Mouse (Mus musculus) hindbrain, embryonic 15.5 days (tissue): ENCODE results near the gene 1810055G02Rik. TPM values are rescaled to one million over a fixed set of nuclear protein-coding genes. Genes with fewer than 3 reads are reported as not detected.

Experiments
- ATAC-seq: fragments of 200-750 bp; cut with Nextera tagmentation; 2 replicates; pipeline ENCODE4 v1.8.0; 2017; ENCODE audit warnings: low read depth, moderate number of reproducible peaks, moderate TSS enrichment; ENCODE audit not compliant: low FRiP score
- H3K27ac ChIP-seq: fragments of 300-500 bp; sonication (generic); replicated peaks from 2 replicates; pipeline ENCODE4 v1.5.1; 2015; ENCODE audit warnings: mild to moderate bottlenecking, inconsistent platforms
- H3K27me3 ChIP-seq: fragments of 300-500 bp; sonication (generic); 2 replicates; pipeline ENCODE4 v1.6.1; 2015; ENCODE audit warnings: control low read depth, inconsistent platforms
- H3K36me3 ChIP-seq: fragments of 300-500 bp; sonication (generic); 2 replicates; pipeline ENCODE4 v1.6.1; 2015; ENCODE audit warnings: control low read depth, inconsistent platforms
- H3K4me1 ChIP-seq: fragments of 300-500 bp; sonication (generic); replicated peaks from 2 replicates; pipeline ENCODE4 v1.6.1; 2015; ENCODE audit warnings: control low read depth, inconsistent platforms
- H3K4me2 ChIP-seq: fragments of 300-500 bp; sonication (generic); 2 replicates; pipeline ENCODE4 v1.6.1; 2015; ENCODE audit warnings: moderate library complexity, mild to moderate bottlenecking, inconsistent platforms
- H3K4me3 ChIP-seq: fragments of 300-500 bp; sonication (generic); 2 replicates; pipeline ENCODE4 v1.5.1; 2015; ENCODE audit warnings: mild to moderate bottlenecking, inconsistent platforms
- H3K9ac ChIP-seq: fragments of 300-500 bp; sonication (generic); 2 replicates; pipeline ENCODE4 v1.6.1; 2015; ENCODE audit warnings: inconsistent platforms
- H3K9me3 ChIP-seq: fragments of 300-500 bp; sonication (generic); 2 replicates; pipeline ENCODE4 v1.6.1; 2016; ENCODE audit warnings: control low read depth, inconsistent platforms
- WGBS: fragments of 180-500 bp; shearing (Covaris S2); methylation state at CpG from one replicate; pipeline ENCODE4 v1.1.7; 2015; 5-methylcytosine and 5-hydroxymethylcytosine counted together
- polyA plus RNA-seq: library from polyadenylated mRNA; unstranded; fragments of >200 nt; fragmentation: Nextera tagmentation; extraction: Ambion mirVana; gene quantifications from 2 replicates; pipeline ENCODE4 v1.2.1, GENCODE M21; 2015

The 1810055G02Rik gene
- polyA plus RNA-seq, 1 experiment from 2014 or later = 41.4 TPM

DNA sequence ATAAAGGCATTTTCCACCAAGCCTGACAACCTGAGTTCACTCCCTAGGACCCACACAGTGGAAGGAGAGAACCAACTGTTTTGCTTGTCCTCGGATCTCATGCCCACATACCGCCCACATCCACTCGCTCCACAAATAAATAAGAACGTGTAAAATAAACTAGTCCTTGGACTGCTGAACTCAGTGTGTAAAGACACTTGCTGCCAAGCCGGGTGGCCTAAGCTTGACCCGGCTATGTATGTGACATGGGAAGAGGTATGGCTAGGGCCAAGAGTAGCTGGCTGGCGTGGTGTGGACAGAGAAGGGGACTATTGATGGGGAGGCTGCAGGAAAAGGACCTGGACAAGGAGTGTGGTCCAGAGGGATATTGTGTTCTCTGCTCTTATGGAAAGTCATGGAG lies 10.1 kb upstream of the 1810055G02Rik start:
- H3K4me2 ChIP-seq = no peak overlapping the region
- no peak for ATAC-seq
- 87% methylated on average over 7 of the region's 7 CpGs for WGBS
- H3K9me3 ChIP-seq = no peaks in the 10 kb centered on the region
- H3K9ac ChIP-seq = no peak overlapping the region
- H3K4me3 ChIP-seq = no peak overlapping the region
- no peak overlapping the region for H3K27ac ChIP-seq
- no peaks in the 10 kb centered on the region for H3K36me3 ChIP-seq
- no peaks in the 10 kb centered on the region for H3K27me3 ChIP-seq
- no peaks in the 10 kb centered on the region for H3K4me1 ChIP-seq

DNA sequence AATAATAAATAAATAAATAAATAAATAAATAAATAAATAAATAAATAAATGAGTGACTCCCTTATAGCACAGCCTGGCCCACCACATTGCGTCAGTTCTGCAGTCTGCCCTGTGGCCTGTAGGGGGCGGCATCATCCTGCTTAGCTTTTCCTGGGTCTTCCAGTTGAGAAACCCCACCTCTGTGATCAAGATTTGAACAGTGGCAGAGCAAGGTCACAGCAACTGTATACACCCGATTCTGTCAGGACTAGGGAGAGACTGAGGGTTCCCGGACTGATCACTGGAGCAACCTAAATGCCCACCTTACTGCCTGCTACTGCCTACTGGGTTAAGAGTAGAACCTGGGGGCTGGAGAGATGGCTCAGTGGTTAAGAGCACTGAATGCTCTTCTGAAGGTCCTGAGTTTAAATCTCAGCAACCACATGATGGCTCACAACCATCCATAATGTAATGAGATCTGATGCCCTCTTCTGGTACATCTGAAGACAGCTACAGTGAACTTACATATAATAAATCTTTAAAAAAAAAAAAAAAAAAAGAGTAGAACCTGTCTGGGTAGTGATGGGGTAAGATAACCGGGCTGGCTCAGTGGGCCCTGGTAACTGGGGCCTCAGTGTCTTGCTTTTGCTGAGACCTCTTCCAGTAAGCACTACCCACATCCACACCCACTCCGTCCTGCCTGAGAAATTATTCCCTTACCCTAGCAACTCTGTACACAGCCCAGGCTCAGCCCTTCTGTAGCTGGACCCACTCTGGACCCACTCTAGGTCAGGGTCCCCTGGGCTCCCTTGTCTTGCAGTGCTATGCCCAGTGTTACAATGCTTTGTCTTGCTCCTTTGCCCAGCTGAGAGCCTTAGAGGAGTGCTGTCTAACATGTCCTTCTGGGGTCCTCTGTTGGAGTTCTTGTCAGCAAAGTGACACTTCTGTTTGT lies 8.3 kb upstream of the 1810055G02Rik start:
- Histone ChIP-seq H3K36me3 (no peaks in the 10 kb centered on the region), H3K4me1 (no peaks in the 10 kb centered on the region), H3K27ac (no peak overlapping the region), H3K9ac (no peak overlapping the region), H3K4me3 (no peak overlapping the region), H3K27me3 (no peaks in the 10 kb centered on the region), H3K4me2 (no peak overlapping the region), H3K9me3 (no peaks in the 10 kb centered on the region)
- peak; percentile 54; the same call in 1 of the 2 replicates for ATAC-seq
- 36% methylated on average over 6 of the region's 6 CpGs for WGBS

DNA sequence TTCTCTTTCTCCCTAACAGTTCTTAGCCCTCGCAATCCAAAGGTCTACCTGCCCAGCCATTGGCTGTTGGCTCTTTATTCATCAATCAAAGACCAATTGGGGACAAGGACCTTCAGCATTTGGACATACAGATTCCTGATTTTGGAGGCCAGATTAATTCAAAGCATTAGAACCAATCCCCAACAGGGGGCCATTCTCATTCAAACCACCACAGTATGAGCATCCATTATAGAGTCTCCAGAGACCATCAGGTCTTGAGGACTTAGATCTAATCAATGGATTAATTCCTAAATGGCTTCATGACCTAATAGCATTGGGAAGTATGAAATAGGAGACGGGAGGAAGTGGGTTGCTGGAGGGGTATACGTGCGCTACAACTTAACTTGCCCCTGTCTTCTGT lies 5.6 kb upstream of the 1810055G02Rik start:
- H3K4me3 ChIP-seq = no peak overlapping the region
- H3K4me1 ChIP-seq = peaks cover 7% of the 10 kb centered on the region
- H3K27me3 ChIP-seq = no peaks in the 10 kb centered on the region
- no peak overlapping the region for H3K9ac ChIP-seq
- no peaks in the 10 kb centered on the region for H3K36me3 ChIP-seq
- H3K9me3 ChIP-seq = no peaks in the 10 kb centered on the region
- WGBS = 84% methylated on average over 4 of the region's 4 CpGs
- H3K27ac ChIP-seq = no peak overlapping the region
- no peak for ATAC-seq
- H3K4me2 ChIP-seq = no peak overlapping the region

DNA sequence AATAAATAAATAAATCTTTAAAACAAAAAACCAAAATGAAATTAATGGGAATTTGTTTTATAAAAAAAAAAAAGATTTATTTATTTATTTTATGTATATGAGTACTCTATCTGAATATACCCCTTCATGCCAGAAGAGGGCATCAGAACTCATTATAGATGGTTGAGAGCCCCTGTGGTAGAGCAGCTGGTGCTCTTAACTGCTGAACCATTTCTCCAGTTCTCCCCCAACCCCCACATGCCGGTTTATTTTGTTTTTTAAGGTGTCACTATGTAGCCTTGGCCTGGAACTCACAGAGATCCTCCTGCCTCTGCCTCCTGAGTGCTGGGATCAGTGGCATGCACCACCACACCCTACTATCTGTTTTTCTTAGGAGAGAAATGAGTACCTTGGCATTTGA lies 1.8 kb upstream of the 1810055G02Rik start:
- Histone ChIP-seq H3K27me3 (no peaks in the 10 kb centered on the region), H3K27ac (no peak overlapping the region), H3K9me3 (no peaks in the 10 kb centered on the region), H3K4me3 (no peak overlapping the region), H3K4me2 (no peak overlapping the region), H3K9ac (no peak overlapping the region), H3K4me1 (peaks cover 29% of the 10 kb centered on the region), H3K36me3 (no peaks in the 10 kb centered on the region)
- WGBS = 42% methylated on average over 1 of the region's 1 CpGs
- ATAC-seq = no peak

DNA sequence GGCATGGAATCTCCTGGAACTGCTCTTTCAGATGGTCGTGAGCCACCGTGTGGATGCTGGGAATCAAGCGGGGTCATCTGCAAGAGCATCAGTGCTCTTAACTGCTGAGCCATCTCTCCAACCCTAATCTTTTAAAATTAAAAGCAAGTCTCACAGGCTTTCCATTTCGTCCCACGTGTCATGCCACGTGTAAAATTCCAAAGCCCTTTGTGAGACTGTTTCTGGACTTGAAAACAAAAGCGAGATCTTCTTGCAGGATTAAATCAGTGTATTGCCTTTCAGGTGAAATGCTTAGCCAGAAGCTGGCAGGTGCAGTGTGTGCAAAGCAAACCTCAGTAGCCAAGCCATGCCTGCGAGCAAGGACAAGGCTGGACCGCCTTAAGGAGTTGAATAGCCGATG lies 540 bp upstream of the 1810055G02Rik start:
- Histone ChIP-seq H3K27me3 (no peaks in the 10 kb centered on the region), H3K36me3 (no peaks in the 10 kb centered on the region), H3K9me3 (no peaks in the 10 kb centered on the region), H3K4me1 (peaks cover 29% of the 10 kb centered on the region), H3K9ac (peak overlapping the region; percentile 90), H3K4me3 (peak overlapping the region; percentile 90), H3K27ac (peak overlapping the region; percentile 95), H3K4me2 (peak overlapping the region; percentile 68)
- ATAC-seq = no peak
- 35% methylated on average over 10 of the region's 10 CpGs for WGBS

DNA sequence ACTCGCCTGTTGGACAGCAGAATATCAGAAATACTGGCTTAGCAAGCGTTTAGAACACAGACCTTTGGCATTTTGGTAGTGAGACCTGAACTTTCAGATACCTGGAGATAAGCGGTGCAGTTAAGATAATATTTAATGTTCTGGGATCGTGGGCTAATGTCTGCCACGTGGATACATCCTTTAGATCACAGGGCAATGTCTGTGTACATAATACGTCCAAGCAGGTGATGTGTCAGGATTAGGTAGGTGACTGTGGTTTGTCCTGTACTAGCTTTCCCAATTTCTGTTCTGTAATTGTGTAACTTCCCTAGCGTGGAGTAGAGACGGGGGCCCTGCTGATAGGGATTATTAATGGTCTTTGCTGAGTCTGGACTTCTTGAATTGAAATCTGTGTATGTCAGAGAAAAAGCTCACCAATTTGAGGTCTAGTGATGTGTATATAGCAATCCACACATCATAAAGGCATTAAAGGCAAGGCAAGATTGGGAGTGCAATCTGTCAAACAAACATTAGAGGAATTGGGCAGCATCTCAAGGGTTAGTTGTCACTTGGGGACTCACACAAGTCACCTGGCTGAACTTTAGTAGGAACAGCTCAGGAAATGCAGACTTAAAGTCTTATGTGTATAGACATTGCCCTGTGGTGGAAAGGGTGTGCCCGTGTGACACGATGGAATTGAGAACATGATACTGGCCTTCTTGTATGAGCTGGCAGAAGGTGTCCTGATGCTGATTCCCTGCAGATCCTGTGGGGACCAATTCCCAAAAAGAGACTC lies 1.1 kb downstream of the 1810055G02Rik start:
- Histone ChIP-seq H3K27me3 (no peaks in the 10 kb centered on the region), H3K27ac (no peak overlapping the region), H3K9me3 (no peaks in the 10 kb centered on the region), H3K4me2 (peak overlapping the region; percentile 68), H3K4me1 (peaks cover 29% of the 10 kb centered on the region), H3K36me3 (no peaks in the 10 kb centered on the region), H3K4me3 (peak overlapping the region; percentile 90), H3K9ac (peak overlapping the region; percentile 90)
- 47% methylated on average over 10 of the region's 10 CpGs for WGBS
- ATAC-seq = no peak

DNA sequence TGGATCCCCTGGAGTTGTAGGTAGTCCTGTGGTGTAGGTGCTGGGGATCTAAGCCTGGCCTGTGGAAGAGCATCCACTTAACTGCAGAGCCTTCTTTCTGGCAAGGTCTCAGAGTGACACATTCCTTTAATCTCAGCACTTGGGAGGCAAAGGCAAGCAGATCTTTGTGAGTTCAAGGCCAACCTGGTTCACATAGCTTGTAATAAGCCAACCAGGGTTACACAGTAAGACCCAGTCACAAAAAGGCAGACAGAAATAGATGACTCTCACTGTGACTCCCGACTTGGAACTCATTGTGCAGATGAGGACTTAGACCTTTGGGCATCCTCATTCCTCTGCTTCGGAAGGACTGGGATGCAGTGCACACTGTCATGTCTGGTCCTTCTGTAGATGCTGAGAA lies 2.3 kb downstream of the 1810055G02Rik start:
- Histone ChIP-seq H3K9ac (no peak overlapping the region), H3K27me3 (no peaks in the 10 kb centered on the region), H3K4me2 (no peak overlapping the region), H3K9me3 (no peaks in the 10 kb centered on the region), H3K27ac (no peak overlapping the region), H3K4me3 (no peak overlapping the region), H3K4me1 (peaks cover 29% of the 10 kb centered on the region), H3K36me3 (peaks cover 4% of the 10 kb centered on the region; the same call in 1 of the 2 replicates)
- no peak for ATAC-seq
- WGBS = 85% methylated on average over 2 of the region's 2 CpGs

DNA sequence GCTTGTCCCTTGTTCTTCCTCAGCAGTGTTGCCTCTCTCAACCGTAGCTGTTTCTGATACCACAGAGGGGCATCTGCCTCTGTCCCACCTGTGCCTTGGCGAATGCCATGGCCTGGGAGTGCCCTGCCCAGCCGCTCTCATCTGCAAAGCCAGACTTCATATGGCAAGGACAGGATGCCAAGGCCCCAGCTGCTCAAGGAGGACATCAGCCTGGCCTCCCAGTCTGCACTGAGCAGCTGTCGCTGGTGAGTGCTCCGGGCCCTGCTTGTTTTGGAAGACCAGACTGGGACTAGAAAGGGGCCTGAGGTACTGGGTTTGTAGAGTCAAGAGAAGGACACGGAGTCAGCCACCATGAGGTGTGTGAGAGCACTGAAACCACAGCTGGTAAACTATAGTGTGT lies 6.3 kb downstream of the 1810055G02Rik start:
- Histone ChIP-seq H3K27me3 (no peaks in the 10 kb centered on the region), H3K4me2 (no peak overlapping the region), H3K4me1 (peaks cover 16% of the 10 kb centered on the region), H3K9me3 (no peaks in the 10 kb centered on the region), H3K27ac (no peak overlapping the region), H3K4me3 (no peak overlapping the region), H3K9ac (no peak overlapping the region), H3K36me3 (peaks cover 23% of the 10 kb centered on the region)
- WGBS = 87% methylated on average over 6 of the region's 6 CpGs
- no peak for ATAC-seq

DNA sequence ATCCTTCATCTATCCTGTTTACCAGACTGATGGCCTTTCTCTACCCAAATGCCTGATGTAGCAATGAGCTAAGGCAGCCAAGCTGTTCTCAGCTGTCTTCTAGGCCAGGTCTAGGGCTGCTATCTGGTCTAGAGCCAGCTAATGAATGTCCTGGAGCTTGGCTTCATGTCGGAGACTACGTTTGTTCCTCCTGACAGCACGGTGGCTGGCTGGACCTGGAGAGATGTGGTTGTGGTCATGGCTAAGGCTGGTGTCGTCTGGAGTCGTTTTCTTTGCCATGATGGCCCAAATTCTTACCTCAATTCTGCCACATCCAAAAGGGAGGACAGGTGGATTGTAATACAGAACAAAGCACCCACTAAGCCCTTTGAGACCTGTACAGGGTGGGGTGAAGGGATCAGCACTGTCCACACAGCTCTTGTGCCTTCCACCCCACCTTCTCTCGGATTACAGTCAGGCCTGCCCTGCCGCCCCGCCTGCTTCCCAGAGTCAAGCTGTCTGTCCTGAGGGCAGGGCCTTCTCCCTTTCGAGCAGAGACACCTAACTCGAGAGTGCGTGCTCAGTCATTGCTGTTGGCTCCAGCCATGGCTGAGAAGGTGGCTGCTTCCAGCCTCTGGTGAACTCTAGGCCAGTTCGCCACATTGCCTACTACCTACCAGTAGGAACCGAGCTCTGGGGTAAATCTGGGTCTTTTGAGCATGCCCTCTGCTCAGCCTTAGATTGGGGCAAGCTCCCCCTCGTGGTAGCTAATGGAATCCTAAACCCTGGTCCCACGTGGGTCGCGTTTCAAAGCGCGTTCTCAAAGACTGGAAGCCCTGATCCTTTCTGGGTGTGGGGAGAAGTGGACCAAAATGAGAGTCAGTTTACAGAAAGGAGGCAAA lies 10.6 kb downstream of the 1810055G02Rik start:
- peaks cover 8% of the 10 kb centered on the region for H3K4me1 ChIP-seq
- whole genome bisulfite sequencing = 42% methylated on average over 19 of the region's 19 CpGs
- peaks cover 23% of the 10 kb centered on the region for H3K36me3 ChIP-seq
- peak overlapping the region; percentile 36 for H3K4me3 ChIP-seq
- no peaks in the 10 kb centered on the region for H3K27me3 ChIP-seq
- H3K27ac ChIP-seq = no peak overlapping the region
- 0 out of 2 replicates have a peak overlapping the region, but pooled peaks have one; percentile 2 for H3K9ac ChIP-seq
- H3K9me3 ChIP-seq = no peaks in the 10 kb centered on the region
- ATAC-seq = peak; percentile 70
- H3K4me2 ChIP-seq = peak overlapping the region; percentile 69

DNA sequence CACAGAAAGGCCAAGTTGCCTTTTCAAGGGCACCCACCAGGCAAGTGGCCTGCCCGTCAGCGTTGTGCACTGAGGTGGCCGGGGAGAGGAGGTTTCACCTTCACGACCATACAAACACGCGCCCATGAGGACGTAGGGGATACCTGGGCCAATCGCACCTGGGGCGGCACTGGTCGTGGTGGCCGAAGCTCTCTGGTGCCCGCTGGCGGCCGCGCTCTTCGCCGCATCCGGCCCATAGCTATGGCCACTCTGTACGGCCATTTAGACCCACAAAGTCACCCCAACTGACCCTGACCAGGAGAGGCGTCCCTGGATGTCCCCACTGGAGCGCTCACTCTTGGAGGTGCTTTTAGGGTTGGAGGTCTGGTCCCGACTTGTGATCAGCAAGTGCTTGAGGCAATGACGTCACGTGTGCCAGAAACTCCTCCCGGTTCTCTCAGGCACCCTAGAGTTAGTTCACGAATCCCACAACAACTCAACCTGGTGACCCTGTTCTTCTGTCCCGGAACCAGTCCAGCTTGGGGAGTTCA lies 11.3 kb downstream of the 1810055G02Rik start:
- 3% methylated on average over 27 of the region's 27 CpGs for WGBS
- H3K9ac ChIP-seq = 0 out of 2 replicates have a peak overlapping the region, but pooled peaks have one; percentile 23
- H3K4me3 ChIP-seq = peak overlapping the region; percentile 36
- peaks cover 23% of the 10 kb centered on the region for H3K36me3 ChIP-seq
- H3K9me3 ChIP-seq = no peaks in the 10 kb centered on the region
- H3K27me3 ChIP-seq = no peaks in the 10 kb centered on the region
- peak overlapping the region; percentile 69 for H3K4me2 ChIP-seq
- peaks cover 8% of the 10 kb centered on the region for H3K4me1 ChIP-seq
- no peak overlapping the region for H3K27ac ChIP-seq
- ATAC-seq = peak; percentile 68

DNA sequence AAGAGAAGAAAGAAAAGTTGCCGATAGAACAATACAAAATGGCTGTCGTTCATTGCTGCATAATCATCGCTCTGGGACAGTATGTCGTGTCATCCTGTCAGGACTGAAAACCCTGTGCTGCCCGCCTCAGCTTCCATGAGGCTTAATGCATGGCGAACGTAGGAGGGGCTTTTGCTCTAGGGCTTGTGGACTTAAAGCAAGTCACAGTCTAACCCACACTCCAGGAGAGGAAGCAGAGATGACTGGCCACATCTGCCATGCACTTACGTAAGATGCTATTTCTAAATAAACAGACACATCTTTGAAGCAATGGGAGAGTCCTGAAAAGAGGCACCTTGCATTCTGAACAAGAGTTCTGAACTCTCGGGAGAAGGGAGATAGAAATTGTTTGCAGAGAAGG lies 15.1 kb downstream of the 1810055G02Rik start:
- peaks cover 8% of the 10 kb centered on the region for H3K4me1 ChIP-seq
- H3K9ac ChIP-seq = no peak overlapping the region
- H3K36me3 ChIP-seq = no peaks in the 10 kb centered on the region
- H3K4me3 ChIP-seq = no peak overlapping the region
- no peak overlapping the region for H3K4me2 ChIP-seq
- no peak for ATAC-seq
- no peaks in the 10 kb centered on the region for H3K9me3 ChIP-seq
- no peaks in the 10 kb centered on the region for H3K27me3 ChIP-seq
- WGBS = 98% methylated on average over 9 of the region's 9 CpGs
- no peak overlapping the region for H3K27ac ChIP-seq
